Mouse (Mus musculus) limb, embryonic 10.5 days (tissue): ENCODE measurements at regions not wholly inside any gene's neighbourhood (a gene's known extent, or its start where the extent isn't known, plus 50 kb on each side); places are given as distances from the start of the nearest gene placed in this dataset.

ENCODE experiments used
- DNase-seq: peaks from one replicate; pipeline ENCODE4 v3.0.0-alpha.2; 2017; ENCODE audit warnings: low spot score
- H3K27ac ChIP-seq: fragments of 300-500 bp; sonication (generic); 2 replicates; pipeline ENCODE4 v1.5.1; 2016; ENCODE audit warnings: mild to moderate bottlenecking
- H3K27me3 ChIP-seq: fragments of 300-500 bp; sonication (generic); 2 replicates; pipeline ENCODE4 v1.6.1; 2016; ENCODE audit warnings: low read depth, mild to moderate bottlenecking; ENCODE audit not compliant: poor library complexity, severe bottlenecking
- H3K36me3 ChIP-seq: fragments of 300-500 bp; sonication (generic); 2 replicates; pipeline ENCODE4 v1.6.1; 2016; ENCODE audit warnings: mild to moderate bottlenecking, moderate library complexity
- H3K4me1 ChIP-seq: fragments of 300-500 bp; sonication (generic); 2 replicates; pipeline ENCODE4 v1.6.1; 2016
- H3K4me3 ChIP-seq: fragments of 300-500 bp; sonication (generic); 2 replicates; pipeline ENCODE4 v1.5.1; 2016; ENCODE audit warnings: mild to moderate bottlenecking, moderate library complexity
- H3K9me3 ChIP-seq: fragments of 300-500 bp; sonication (generic); replicated peaks from 2 replicates; pipeline ENCODE4 v1.6.1; 2016; ENCODE audit warnings: mild to moderate bottlenecking
- WGBS: fragments of 180-500 bp; shearing (Covaris S2); methylation state at CpG from one replicate; pipeline ENCODE4 v1.1.7; 2016; 5-methylcytosine and 5-hydroxymethylcytosine counted together

DNA sequence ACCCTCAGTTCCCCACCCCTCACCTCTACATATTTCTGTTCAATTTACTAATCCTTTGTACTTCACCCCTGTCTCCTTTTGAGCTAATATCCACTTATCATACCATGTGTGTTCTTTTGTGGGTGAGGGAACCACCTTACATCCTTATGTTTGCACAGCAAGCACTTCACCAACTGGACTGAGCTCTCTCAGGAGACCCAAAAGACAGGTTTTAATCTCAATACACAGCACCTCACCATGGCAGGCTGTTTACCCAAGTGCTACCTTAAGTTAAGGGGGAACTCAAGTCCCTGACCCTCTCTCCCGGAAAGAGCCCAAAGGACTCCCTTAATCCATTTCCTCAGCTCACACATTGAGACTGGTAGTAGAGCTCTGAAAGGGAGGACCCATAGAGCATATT, 62.3 kb upstream of the Agr3 start:
- H3K27me3 ChIP-seq = no peaks in the 10 kb centered on the region
- no peaks in the 10 kb centered on the region for H3K36me3 ChIP-seq
- DNase-seq = no peak
- no peaks in the 10 kb centered on the region for H3K4me1 ChIP-seq
- H3K9me3 ChIP-seq = no peaks in the 10 kb centered on the region
- no peak overlapping the region for H3K4me3 ChIP-seq
- WGBS = 82% methylated on average over 1 of the region's 1 CpGs
- no peak overlapping the region for H3K27ac ChIP-seq

DNA sequence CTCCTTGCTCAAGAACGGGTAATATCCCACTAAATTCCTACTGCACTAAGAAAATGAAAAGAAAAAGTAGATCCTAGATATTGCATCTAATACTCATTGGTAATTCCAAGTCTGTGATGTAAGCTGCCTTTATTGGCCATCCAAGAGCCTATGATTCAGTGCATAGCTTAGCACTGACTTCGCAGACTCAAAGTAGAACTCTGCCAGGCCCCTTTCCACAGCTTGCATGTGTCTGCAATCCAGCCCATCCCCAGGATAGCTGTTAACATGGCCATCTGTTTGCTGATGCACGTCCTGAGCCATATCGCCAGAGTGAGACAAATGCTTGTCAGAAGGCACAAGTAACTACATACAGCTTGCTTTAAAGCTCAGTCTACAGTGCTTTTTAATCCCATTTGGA, 72.3 kb upstream of the Agr3 start:
- no peaks in the 10 kb centered on the region for H3K4me1 ChIP-seq
- WGBS = 89% methylated on average over 4 of the region's 4 CpGs
- H3K4me3 ChIP-seq = no peak overlapping the region
- H3K27ac ChIP-seq = no peak overlapping the region
- H3K9me3 ChIP-seq = no peaks in the 10 kb centered on the region
- no peak for DNase-seq
- no peaks in the 10 kb centered on the region for H3K27me3 ChIP-seq
- H3K36me3 ChIP-seq = no peaks in the 10 kb centered on the region

- Histone ChIP-seq H3K4me3 (no peak overlapping the region), H3K27me3 (no peaks in the 10 kb centered on the region), H3K27ac (no peak overlapping the region), H3K9me3 (no peaks in the 10 kb centered on the region), H3K36me3 (no peaks in the 10 kb centered on the region), H3K4me1 (no peaks in the 10 kb centered on the region)
- DNase-seq = no peak
- 88% methylated on average over 5 of the region's 5 CpGs for WGBS
Measured at GRCm38 (mm10) chr12:35846905-35847610, 78.4 kb upstream of the Agr3 start.

GRCm38 (mm10) chr12:35836946-35837345, 88.5 kb upstream of the Agr3 start:
- Histone ChIP-seq H3K9me3 (no peaks in the 10 kb centered on the region), H3K36me3 (no peaks in the 10 kb centered on the region), H3K4me1 (no peaks in the 10 kb centered on the region), H3K27ac (no peak overlapping the region), H3K27me3 (0 out of 2 replicates have a peak, but pooled peaks cover 3% of the 10 kb centered on the region), H3K4me3 (no peak overlapping the region)
- no peak for DNase-seq

DNA sequence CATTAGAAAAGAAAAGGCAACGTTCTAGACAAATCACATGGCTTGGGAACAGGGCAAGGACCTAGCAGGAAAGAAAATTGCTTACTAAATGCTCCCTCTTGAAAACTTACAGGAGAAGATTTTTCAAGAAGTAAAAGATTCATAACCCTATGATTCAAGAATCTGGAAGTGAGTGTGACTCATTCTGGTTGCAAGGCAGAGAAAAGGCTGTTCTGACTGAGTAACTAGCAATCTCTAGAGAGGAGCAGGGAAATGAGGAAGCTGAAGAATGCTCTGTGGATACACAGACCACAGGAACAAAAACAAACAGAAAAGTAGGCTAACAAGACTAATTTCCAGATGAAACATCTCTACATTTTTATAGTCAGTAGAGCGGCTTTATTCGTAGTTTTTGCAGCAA, 92.1 kb upstream of the Agr3 start:
- no peaks in the 10 kb centered on the region for H3K36me3 ChIP-seq
- no peak for DNase-seq
- no peaks in the 10 kb centered on the region for H3K9me3 ChIP-seq
- H3K27ac ChIP-seq = no peak overlapping the region
- 91% methylated on average over 3 of the region's 3 CpGs for WGBS
- H3K27me3 ChIP-seq = 0 out of 2 replicates have a peak, but pooled peaks cover 3% of the 10 kb centered on the region
- 0 out of 2 replicates have a peak, but pooled peaks cover 4% of the 10 kb centered on the region for H3K4me1 ChIP-seq
- H3K4me3 ChIP-seq = no peak overlapping the region

GRCm38 (mm10) chr12:35831922-35832512, 93.4 kb upstream of the Agr3 start:
- Histone ChIP-seq H3K9me3 (no peaks in the 10 kb centered on the region), H3K36me3 (no peaks in the 10 kb centered on the region), H3K4me1 (0 out of 2 replicates have a peak, but pooled peaks cover 4% of the 10 kb centered on the region), H3K27me3 (0 out of 2 replicates have a peak, but pooled peaks cover 3% of the 10 kb centered on the region), H3K27ac (no peak overlapping the region), H3K4me3 (no peak overlapping the region)
- DNase-seq = no peak
- 84% methylated on average over 2 of the region's 2 CpGs for WGBS

DNA sequence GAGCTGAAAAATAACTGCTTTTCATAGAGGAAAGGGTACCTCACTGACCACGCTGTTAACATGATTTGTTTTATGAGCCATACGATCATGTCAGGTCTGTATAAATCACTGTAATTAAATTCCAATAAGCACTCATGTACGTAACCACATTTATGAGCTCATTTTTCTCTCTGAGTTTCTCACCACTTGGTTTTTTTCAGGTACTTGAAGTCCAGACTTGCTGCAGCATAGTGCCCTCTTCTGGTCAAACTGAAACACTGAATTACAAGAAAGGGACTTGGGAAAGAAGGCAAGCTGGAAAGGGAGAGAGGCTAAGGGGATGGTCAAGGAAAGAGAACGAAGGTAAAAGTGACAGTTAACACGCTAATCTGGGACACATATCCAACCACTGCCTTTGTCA, 94.2 kb upstream of the Agr3 start:
- WGBS = 12% methylated on average over 5 of the region's 5 CpGs
- no peak for DNase-seq
- H3K36me3 ChIP-seq = no peaks in the 10 kb centered on the region

DNA sequence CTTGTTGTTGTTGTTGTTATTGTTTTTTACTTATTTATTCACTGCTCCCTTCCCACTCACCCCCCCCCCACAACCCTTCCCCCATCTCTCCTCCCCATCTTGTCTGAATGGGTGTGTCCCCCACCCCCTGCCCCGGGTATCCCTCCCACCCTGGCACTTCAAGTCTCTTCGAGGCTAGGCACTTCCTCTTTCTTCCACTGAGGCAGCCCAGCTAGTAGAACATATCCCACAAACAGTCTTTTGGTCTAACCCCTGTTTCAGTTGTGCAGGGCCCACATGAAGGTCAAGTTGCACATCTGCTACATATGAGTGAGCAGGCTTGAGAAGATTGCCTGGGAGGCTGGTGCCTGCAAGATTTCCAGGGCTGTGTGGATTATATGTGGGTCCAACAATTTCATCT, 97.6 kb upstream of the Agr3 start:
- 0 out of 2 replicates have a peak, but pooled peaks cover 3% of the 10 kb centered on the region for H3K27me3 ChIP-seq
- H3K9me3 ChIP-seq = no peaks in the 10 kb centered on the region
- no peak overlapping the region for H3K27ac ChIP-seq
- H3K4me1 ChIP-seq = peaks cover 12% of the 10 kb centered on the region
- 71% methylated on average over 2 of the region's 2 CpGs for WGBS
- no peaks in the 10 kb centered on the region for H3K36me3 ChIP-seq
- no peak overlapping the region for H3K4me3 ChIP-seq
- DNase-seq = no peak

More for the DNA sequence above, 94.2 kb upstream of the Agr3 start:
- H3K9me3 ChIP-seq = no peaks in the 10 kb centered on the region
- H3K27ac ChIP-seq = no peak overlapping the region
- 0 out of 2 replicates have a peak, but pooled peaks cover 4% of the 10 kb centered on the region for H3K4me1 ChIP-seq
- H3K27me3 ChIP-seq = 0 out of 2 replicates have a peak, but pooled peaks cover 3% of the 10 kb centered on the region
- no peak overlapping the region for H3K4me3 ChIP-seq

DNA sequence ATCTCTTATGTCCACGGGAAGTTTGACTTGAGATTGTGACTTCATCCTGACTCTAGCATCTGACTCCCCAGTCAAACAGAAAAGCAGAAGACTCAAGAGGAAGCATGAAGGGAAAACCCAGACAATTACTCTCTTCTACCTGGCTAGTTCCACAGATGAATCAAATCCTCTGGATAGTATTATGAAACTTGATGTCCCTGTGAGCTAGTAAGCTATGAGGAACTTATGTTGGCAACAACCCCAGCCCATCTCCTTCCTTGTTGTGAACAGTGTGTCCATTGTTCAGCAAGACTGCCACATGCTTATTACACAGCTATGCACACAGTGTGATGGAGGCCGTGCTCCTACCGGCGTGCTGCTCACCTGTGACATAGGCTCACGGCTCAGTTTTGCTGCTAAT, 98.4 kb upstream of the Agr3 start:
- DNase-seq = no peak
- 91% methylated on average over 5 of the region's 5 CpGs for WGBS
- Histone ChIP-seq H3K36me3 (no peaks in the 10 kb centered on the region), H3K9me3 (no peaks in the 10 kb centered on the region), H3K27ac (no peak overlapping the region), H3K4me1 (peaks cover 12% of the 10 kb centered on the region), H3K27me3 (0 out of 2 replicates have a peak, but pooled peaks cover under 1% of the 10 kb centered on the region), H3K4me3 (no peak overlapping the region)

- no peak overlapping the region for H3K27ac ChIP-seq
- 25% methylated on average over 5 of the region's 5 CpGs for WGBS
- DNase-seq = no peak
Measured at GRCm38 (mm10) chr12:35824587-35824987, 100.8 kb upstream of the Agr3 start.

GRCm38 (mm10) chr12:35799261-35799660, 126.2 kb upstream of the Agr3 start:
- Histone ChIP-seq H3K27ac (no peak overlapping the region), H3K4me1 (no peaks in the 10 kb centered on the region), H3K27me3 (no peaks in the 10 kb centered on the region), H3K4me3 (no peak overlapping the region), H3K9me3 (no peaks in the 10 kb centered on the region), H3K36me3 (no peaks in the 10 kb centered on the region)
- WGBS = 90% methylated on average over 2 of the region's 2 CpGs
- DNase-seq = no peak

More at GRCm38 (mm10) chr12:35824587-35824987, 100.8 kb upstream of the Agr3 start:
- Histone ChIP-seq H3K4me3 (no peak overlapping the region), H3K27me3 (no peaks in the 10 kb centered on the region), H3K36me3 (no peaks in the 10 kb centered on the region), H3K9me3 (no peaks in the 10 kb centered on the region), H3K4me1 (peaks cover 8% of the 10 kb centered on the region)

DNA sequence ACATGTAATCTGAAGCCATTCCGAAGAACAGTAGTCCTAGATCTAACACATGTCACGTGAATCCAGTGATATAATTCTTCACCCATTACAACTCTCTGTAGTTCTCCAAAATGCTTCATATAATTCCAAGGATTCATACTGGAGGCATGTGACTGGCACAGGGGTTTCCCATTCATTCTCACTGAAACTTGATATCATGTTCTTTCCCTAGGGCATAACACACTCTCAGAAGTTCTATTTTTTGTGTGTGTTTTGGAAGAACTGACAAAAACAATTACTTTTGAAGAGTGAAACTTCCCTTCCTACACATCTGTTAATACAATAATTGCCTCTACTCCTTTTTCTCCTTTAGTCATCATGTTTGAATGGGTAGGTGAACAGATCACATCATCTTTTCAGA, 150.0 kb upstream of the Agr3 start:
- no peak for DNase-seq
- H3K9me3 ChIP-seq = no peaks in the 10 kb centered on the region
- no peaks in the 10 kb centered on the region for H3K4me1 ChIP-seq
- WGBS = 84% methylated on average over 2 of the region's 2 CpGs
- no peak overlapping the region for H3K4me3 ChIP-seq
- no peaks in the 10 kb centered on the region for H3K36me3 ChIP-seq
- H3K27me3 ChIP-seq = no peaks in the 10 kb centered on the region
- H3K27ac ChIP-seq = no peak overlapping the region

GRCm38 (mm10) chr12:35770387-35771024, 154.9 kb upstream of the Agr3 start:
- no peak for DNase-seq
- H3K27me3 ChIP-seq = no peaks in the 10 kb centered on the region
- 77% methylated on average over 5 of the region's 5 CpGs for whole genome bisulfite sequencing
- no peaks in the 10 kb centered on the region for H3K4me1 ChIP-seq
- no peak overlapping the region for H3K27ac ChIP-seq
- no peaks in the 10 kb centered on the region for H3K36me3 ChIP-seq
- H3K4me3 ChIP-seq = no peak overlapping the region
- no peaks in the 10 kb centered on the region for H3K9me3 ChIP-seq
